Mouse (Mus musculus) Patski (cell line): Measurements from ENCODE around the gene Clybl. TPM values are rescaled to one million over a fixed set of nuclear protein-coding genes. Genes with fewer than 3 reads are reported as not detected.

Experiments
- ATAC-seq: fragments of 100-300 bp; one replicate; pipeline ENCODE4 v1.8.0; 2021
- CTCF ChIA-PET: fragments of 350-600 bp; sonication (Branson Sonifier 250); formaldehyde crosslinking; loops from one replicate; lab custom pipeline; 2022; ENCODE audit warnings: inconsistent platforms; lab: Charles Lee
- POLR2A ChIA-PET: fragments of 350-600 bp; sonication (Branson Sonifier 250); formaldehyde crosslinking; loops from one replicate; lab custom pipeline; 2022; ENCODE audit warnings: antibody characterized with exemption, inconsistent platforms; lab: Charles Lee
- DNase-seq: peaks from one replicate; pipeline ENCODE4 v3.0.0-alpha.2; 2011; ENCODE audit warnings: low read depth, low spot score
- H3K27me3 ChIP-seq: fragments of 371-371 bp; one replicate; pipeline ENCODE4 v1.5.1; 2021
- CTCF ChIP-seq: fragments of 100-300 bp; IDR thresholded peaks from one replicate; pipeline ENCODE4 v1.5.1; 2021
- in situ Hi-C: fragments of 300-500 bp; cut with MboI; formaldehyde crosslinking; loops from 3 replicates; pipeline ENCODE4 v1.11.1; 2018; ENCODE audit warnings: low pct_unique_long_range_greater_than_20kb, mixed read lengths
- polyA plus RNA-seq: library from polyadenylated mRNA; unstranded; gene quantifications from one replicate; pipeline ENCODE4 v1.2.3, GENCODE M21; 2021

The Clybl gene
- polyA plus RNA-seq, 1 experiment from 2014 or later = 60.7 TPM

- DNase-seq (no peak), ATAC-seq (no peak)
- no peak for TF ChIP-seq CTCF
- in situ Hi-C loops = loop anchor here (5.0 to 25.0 kb wide), 3 partner anchors 418 to 1088 kb away; no protein-coding TSS in a partner anchor
- no peaks in the 10 kb centered on the region for H3K27me3 ChIP-seq
- ChIA-PET CTCF (interaction anchor here (0.9 to 4.2 kb wide), 12 partner anchors 9 to 678 kb away, joined by 3 to 21 read pairs (median 4); partner anchors contain the start of gene Zic2), POLR2A (interaction anchor here (1.2 kb wide), 1 partner anchor 240 kb away, joined by 3 read pairs; the partner anchor contains the start of gene Zic5)
These were observed 43.0 kb downstream of the Clybl start for GRCm38 (mm10) chr14:122224501-122224928.

- CTCF ChIA-PET = interaction anchor here (1.1 to 4.2 kb wide), 3 partner anchors 8 to 650 kb away, joined by 3 to 21 read pairs (median 4); no protein-coding TSS in a partner anchor
- POLR2A ChIA-PET = interaction anchor here (0.6 kb wide), 1 partner anchor 1048 kb away, joined by 4 read pairs; no protein-coding TSS in a partner anchor
- in situ Hi-C loops = loop anchor here (25.0 kb wide), 1 partner anchor 237 kb away; the partner anchor contains the start of genes Gm5089 and Zic5
- no peaks in the 10 kb centered on the region for H3K27me3 ChIP-seq
- no peak for DNase-seq
- ATAC-seq = no peak
- no peak for TF ChIP-seq CTCF
These were observed 44.1 kb downstream of the Clybl start for GRCm38 (mm10) chr14:122225479-122226132.

GRCm38 (mm10) chr14:122226133-122226515 lies 44.6 kb downstream of the Clybl start:
- CTCF ChIA-PET = no interaction called here
- no peak for DNase-seq
- H3K27me3 ChIP-seq = no peaks in the 10 kb centered on the region
- in situ Hi-C loops = loop anchor here (25.0 kb wide), 1 partner anchor 236 kb away; the partner anchor contains the start of genes Gm5089 and Zic5
- no peak for ATAC-seq
- POLR2A ChIA-PET = interaction anchor here (0.6 kb wide), 1 partner anchor 1048 kb away, joined by 4 read pairs; no protein-coding TSS in a partner anchor
- TF ChIP-seq CTCF = no peak

- ChIA-PET CTCF (no interaction called here), POLR2A (no interaction called here)
- ATAC-seq (no peak), DNase-seq (no peak)
- no peak for TF ChIP-seq CTCF
- in situ Hi-C loops = loop anchor here (25.0 kb wide), 1 partner anchor 235 kb away; the partner anchor contains the start of genes Gm5089 and Zic5
- no peaks in the 10 kb centered on the region for H3K27me3 ChIP-seq
These were observed 45.4 kb downstream of the Clybl start for GRCm38 (mm10) chr14:122226666-122227453.

GRCm38 (mm10) chr14:122227454-122227951 lies 46.0 kb downstream of the Clybl start:
- ATAC-seq (no peak), DNase-seq (no peak)
- in situ Hi-C loops = loop anchor here (25.0 kb wide), 1 partner anchor 235 kb away; the partner anchor contains the start of genes Gm5089 and Zic5
- no peaks in the 10 kb centered on the region for H3K27me3 ChIP-seq
- no peak for TF ChIP-seq CTCF
- ChIA-PET CTCF (no interaction called here), POLR2A (no interaction called here)

- in situ Hi-C loops = loop anchor here (25.0 kb wide), 1 partner anchor 233 kb away; the partner anchor contains the start of genes Gm5089 and Zic5
- TF ChIP-seq CTCF = no peak
- CTCF ChIA-PET = interaction anchor here (0.8 kb wide), 1 partner anchor 140 kb away, joined by 3 read pairs; no protein-coding TSS in a partner anchor
- no peak for DNase-seq
- POLR2A ChIA-PET = no interaction called here
- no peak for ATAC-seq
- no peaks in the 10 kb centered on the region for H3K27me3 ChIP-seq
These were observed 47.5 kb downstream of the Clybl start for GRCm38 (mm10) chr14:122228816-122229551.

GRCm38 (mm10) chr14:122229988-122230387 lies 48.5 kb downstream of the Clybl start:
- ChIA-PET CTCF (interaction anchor here (0.7 to 1.6 kb wide), 3 partner anchors 12 to 240 kb away, joined by 3 to 5 read pairs (median 3); no protein-coding TSS in a partner anchor), POLR2A (interaction anchor here (1.3 kb wide), 1 partner anchor 132 kb away, joined by 3 read pairs; no protein-coding TSS in a partner anchor)
- no peak for ATAC-seq
- no peak for DNase-seq
- H3K27me3 ChIP-seq = no peaks in the 10 kb centered on the region
- in situ Hi-C loops = loop anchor here (25.0 kb wide), 1 partner anchor 232 kb away; the partner anchor contains the start of genes Gm5089 and Zic5
- TF ChIP-seq CTCF = no peak

- POLR2A ChIA-PET = interaction anchor here (1.2 to 1.3 kb wide), 3 partner anchors 25 to 328 kb away, joined by 3 to 4 read pairs (median 4); no protein-coding TSS in a partner anchor
- CTCF ChIA-PET = interaction anchor here (0.7 to 1.6 kb wide), 3 partner anchors 11 to 528 kb away, joined by 3 to 5 read pairs (median 3); no protein-coding TSS in a partner anchor
- no peak for TF ChIP-seq CTCF
- H3K27me3 ChIP-seq = no peaks in the 10 kb centered on the region
- no peak for DNase-seq
- in situ Hi-C loops = loop anchor here (25.0 kb wide), 1 partner anchor 232 kb away; the partner anchor contains the start of genes Gm5089 and Zic5
- ATAC-seq = no peak
These were observed 49.1 kb downstream of the Clybl start for GRCm38 (mm10) chr14:122230621-122231025.

GRCm38 (mm10) chr14:122231073-122231472 lies 49.6 kb downstream of the Clybl start:
- POLR2A ChIA-PET = interaction anchor here (0.7 to 1.3 kb wide), 4 partner anchors 24 to 379 kb away, joined by 3 to 4 read pairs (median 4); no protein-coding TSS in a partner anchor
- in situ Hi-C loops = loop anchor here (25.0 kb wide), 1 partner anchor 231 kb away; the partner anchor contains the start of genes Gm5089 and Zic5
- TF ChIP-seq CTCF = no peak
- no peak for DNase-seq
- H3K27me3 ChIP-seq = no peaks in the 10 kb centered on the region
- no peak for ATAC-seq
- CTCF ChIA-PET = interaction anchor here (0.7 to 1.6 kb wide), 2 partner anchors 11 to 529 kb away, joined by 3 to 5 read pairs; no protein-coding TSS in a partner anchor
